Comparison of ENCODE assay signal across 10 mouse cellular contexts in genomic region chr11:22782705-22783124, GRCm38 (mm10).
DNase-seq lines count a peak whose midpoint lies in the region; ATAC-seq lines count a peak whose summit lies in the region.
"Had no signal": no experiment of that assay in that cellular context is flagged by ENCODE, and none has a peak within 500 bp of the region (broad histone marks: within the 10 kb centered on the region; RNA-seq: fewer than 3 reads in every experiment).

No protein-coding gene starts in this region.

- no peaks in the 10 kb centered on the region for H3K36me3 ChIP-seq in heart, embryonic 13.5 days
- H3K36me3 ChIP-seq in forebrain, embryonic 16.5 days (ENCODE audit: control insufficient read depth, insufficient read depth) = no peaks in the 10 kb centered on the region
- H3K36me3 ChIP-seq: embryonic facial prominence, embryonic 15.5 days; neural tube, embryonic 13.5 days had no signal

- 62% methylated on average over 13 of the region's 13 CpGs for WGBS in heart, embryonic 13.5 days
- WGBS in forebrain, embryonic 16.5 days = 72% methylated on average over 13 of the region's 13 CpGs

- H3K27me3 ChIP-seq in heart, embryonic 13.5 days (replicated peaks) = no peaks in the 10 kb centered on the region
- H3K27me3 ChIP-seq in forebrain, embryonic 16.5 days (replicated peaks; ENCODE audit: control insufficient read depth, insufficient read depth, low read length) = no peaks in the 10 kb centered on the region
- H3K27me3 ChIP-seq: embryonic facial prominence, embryonic 15.5 days; neural tube, embryonic 13.5 days had no signal

- H3K4me2 ChIP-seq in heart, embryonic 13.5 days = peak overlapping the region; percentile 42
- no peak overlapping the region for H3K4me2 ChIP-seq in forebrain, embryonic 16.5 days (ENCODE audit: low read length)
- H3K4me2 ChIP-seq: embryonic facial prominence, embryonic 15.5 days; neural tube, embryonic 13.5 days had no signal

- H3K4me3 ChIP-seq in heart, embryonic 13.5 days = peak overlapping the region; percentile 9; the same call in 1 of the 2 replicates
- no peak overlapping the region for H3K4me3 ChIP-seq in forebrain, embryonic 16.5 days (replicated peaks; ENCODE audit: low read length)
- H3K4me3 ChIP-seq: embryonic facial prominence, embryonic 15.5 days; neural tube, embryonic 13.5 days had no signal

- no peak overlapping the region for H3K9ac ChIP-seq in heart, embryonic 13.5 days
- H3K9ac ChIP-seq in forebrain, embryonic 16.5 days (replicated peaks; ENCODE audit: low read depth, low read length) = no peak overlapping the region
- H3K9ac ChIP-seq: embryonic facial prominence, embryonic 15.5 days; neural tube, embryonic 13.5 days had no signal

- peak; percentile 34 for DNase-seq in kidney, postnatal 10 days
- no peak for DNase-seq in kidney, adult 18-20 months
- peak; percentile 51 to 57 for DNase-seq in lung, postnatal 4 days
- peak; percentile 89 for DNase-seq in thymus, postnatal 0 days (ENCODE audit: low spot score)
- DNase-seq in layer of hippocampus, adult 11-12 months (ENCODE audit: low spot score) = no peak
- DNase-seq in adrenal gland, postnatal 36 days = no peak

- H3K27ac ChIP-seq in heart, embryonic 13.5 days (replicated peaks) = no peak overlapping the region
- H3K27ac ChIP-seq in forebrain, embryonic 16.5 days (ENCODE audit: low read length) = no peak overlapping the region
- H3K27ac ChIP-seq: embryonic facial prominence, embryonic 15.5 days; neural tube, embryonic 13.5 days had no signal

- ATAC-seq in heart, embryonic 13.5 days (ENCODE audit: extremely low read depth, insufficient number of reproducible peaks, low FRiP score, low TSS enrichment) = no peak
- ATAC-seq in forebrain, embryonic 16.5 days = no peak

- H3K9me3 ChIP-seq in heart, embryonic 13.5 days = no peaks in the 10 kb centered on the region
- no peaks in the 10 kb centered on the region for H3K9me3 ChIP-seq in forebrain, embryonic 16.5 days (ENCODE audit: control insufficient read depth, low read length)
- H3K9me3 ChIP-seq: embryonic facial prominence, embryonic 15.5 days; neural tube, embryonic 13.5 days had no signal

- peaks cover 6% of the 10 kb centered on the region; the same call in 1 of the 2 replicates for H3K4me1 ChIP-seq in heart, embryonic 13.5 days
- no peaks in the 10 kb centered on the region for H3K4me1 ChIP-seq in forebrain, embryonic 16.5 days (replicated peaks; ENCODE audit: control insufficient read depth, insufficient read depth, low read length)
- H3K4me1 ChIP-seq: embryonic facial prominence, embryonic 15.5 days; neural tube, embryonic 13.5 days had no signal

Comparison
In these comparisons a context has a peak if more than half of its experiments do, and no peak if none do; other contexts are left out.
1. DNase-seq: peak in kidney, postnatal 10 days (single experiment), lung, postnatal 4 days (2 of 2) and thymus, postnatal 0 days (single experiment); none in kidney, adult 18-20 months (single experiment), layer of hippocampus, adult 11-12 months (single experiment) and adrenal gland, postnatal 36 days (0 of 2).